Mouse (Mus musculus) WW6 (cell line): ENCODE measurements around the gene Diaph2.
A peak's percentile ranks its signal among the peaks of the same experiment; 100 is the strongest.
"Not testable (repeated sequence)": the region's sequence is repeated elsewhere in the genome, so short reads cannot be mapped to it uniquely, and the experiment has no call there.

Experiments
- DNase-seq: peaks from one replicate; pipeline ENCODE4 v3.0.0-alpha.2; 2013; ENCODE audit warnings: low read depth, low spot score

The Diaph2 gene

DNA sequence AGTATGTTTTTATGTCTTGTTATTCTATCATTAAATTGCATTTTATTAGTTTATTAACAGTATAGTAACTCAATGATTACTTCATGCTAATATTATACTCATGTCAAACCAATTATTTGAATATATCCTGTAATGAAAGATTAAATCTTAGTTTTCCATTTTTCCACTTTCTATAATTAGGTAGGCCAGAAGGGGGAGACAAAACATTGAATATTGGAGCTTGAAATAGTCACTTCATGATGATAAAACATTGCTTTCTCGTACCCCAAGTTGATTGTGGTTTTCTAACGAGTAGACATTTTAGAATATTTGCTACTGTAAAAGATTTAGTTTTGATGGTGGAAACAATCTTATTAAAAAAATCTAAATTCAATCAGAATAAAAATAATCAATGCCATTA, 82.4 kb downstream of the Diaph2 start:
- DNase-seq: no peak

DNA sequence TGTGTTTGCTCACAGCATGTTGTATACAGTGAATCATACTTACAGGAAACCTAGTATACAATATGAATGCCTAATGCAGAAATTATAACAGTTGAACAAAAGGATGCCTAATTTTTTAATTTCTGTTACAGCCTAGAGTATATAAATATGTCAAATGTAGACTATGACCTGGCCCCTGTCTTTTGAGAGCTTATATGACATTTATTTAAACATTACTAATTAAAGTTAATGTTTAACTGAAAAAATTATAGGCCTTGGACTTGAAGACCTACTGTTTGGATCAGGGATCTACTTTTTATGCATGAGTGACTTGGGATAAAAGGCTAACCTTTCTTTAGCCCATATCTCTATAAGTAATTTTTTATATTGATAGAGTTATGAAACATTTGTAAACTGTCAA, 84.3 kb downstream of the Diaph2 start:
- DNase-seq: no peak

DNA sequence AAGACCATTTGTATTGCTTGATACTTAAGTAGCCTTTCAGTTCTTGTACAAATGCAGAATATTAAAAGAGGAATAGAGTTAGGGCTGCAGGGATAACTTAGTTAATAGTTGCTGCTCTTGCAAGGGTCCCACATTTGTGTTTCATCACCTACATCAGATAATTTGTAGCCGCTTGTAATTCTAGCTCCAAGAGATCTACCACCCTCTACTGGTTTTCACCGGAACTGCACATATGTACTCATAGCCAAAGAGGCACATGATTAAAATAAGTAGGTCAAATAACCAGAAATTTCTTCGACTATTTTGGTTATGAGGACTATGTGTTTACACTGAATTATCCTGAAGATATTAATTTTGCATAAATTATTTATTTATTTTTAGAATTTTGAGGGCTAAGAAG, 134.9 kb downstream of the Diaph2 start:
- DNase-seq: peak; percentile 0

DNA sequence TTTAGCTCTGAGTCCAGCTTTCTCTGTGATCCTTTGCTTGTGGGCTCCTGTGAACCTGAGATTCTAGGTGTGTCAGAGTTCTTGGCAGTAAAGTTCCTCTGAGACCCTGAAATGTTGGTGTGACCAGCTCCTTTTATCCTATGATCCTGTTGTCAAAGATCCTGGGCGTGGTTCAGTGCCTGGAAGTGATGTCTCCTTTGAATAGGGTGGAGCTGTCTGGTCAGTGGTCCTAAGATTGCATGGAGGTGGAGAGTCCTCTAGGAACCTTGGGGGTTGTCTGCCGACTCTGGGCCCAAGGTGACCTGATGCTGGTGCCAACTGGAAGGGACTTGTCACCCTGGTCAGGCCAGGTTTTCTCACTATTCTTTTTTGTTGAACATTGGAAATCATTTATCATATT, 176.3 kb downstream of the Diaph2 start:
- peak; percentile 1 for DNase-seq

DNA sequence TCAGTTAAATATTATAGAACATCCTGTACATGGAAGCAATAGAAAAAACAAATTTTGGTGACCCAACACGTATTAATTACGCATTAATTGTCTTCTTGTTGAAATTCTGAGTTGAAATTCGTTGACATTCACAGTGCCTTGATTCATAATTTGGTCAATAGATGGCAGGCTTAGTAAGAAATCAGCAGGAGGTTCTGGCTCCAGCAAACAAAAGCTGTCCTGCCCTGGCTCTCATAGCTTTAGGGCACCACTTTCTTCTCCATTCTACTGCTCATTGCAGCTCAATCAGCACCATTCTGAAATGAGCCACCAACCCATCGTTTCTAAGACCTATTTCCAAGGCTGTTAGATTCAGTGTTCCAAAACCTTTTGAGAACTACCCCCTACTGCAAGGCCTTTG, 225.3 kb downstream of the Diaph2 start:
- DNase-seq: no peak

DNA sequence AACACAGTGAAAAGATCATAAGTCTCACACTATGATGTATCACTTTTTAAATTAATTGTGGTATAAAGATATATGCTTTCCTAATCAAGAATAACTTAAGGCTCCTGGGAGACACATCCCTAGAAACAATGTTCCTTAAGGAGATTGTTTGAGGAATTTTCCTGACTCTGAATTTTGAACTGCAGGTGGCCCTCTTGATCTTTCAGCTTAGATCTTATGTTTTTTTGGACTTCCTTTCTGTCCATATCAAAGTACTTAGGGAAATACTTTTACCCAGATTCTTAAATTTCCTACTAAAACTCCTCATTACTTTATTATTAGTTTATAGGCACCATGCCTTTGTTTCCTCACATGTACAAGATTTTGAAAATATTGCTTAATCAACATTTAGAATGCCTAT, 258.7 kb downstream of the Diaph2 start:
- DNase-seq: no peak

DNA sequence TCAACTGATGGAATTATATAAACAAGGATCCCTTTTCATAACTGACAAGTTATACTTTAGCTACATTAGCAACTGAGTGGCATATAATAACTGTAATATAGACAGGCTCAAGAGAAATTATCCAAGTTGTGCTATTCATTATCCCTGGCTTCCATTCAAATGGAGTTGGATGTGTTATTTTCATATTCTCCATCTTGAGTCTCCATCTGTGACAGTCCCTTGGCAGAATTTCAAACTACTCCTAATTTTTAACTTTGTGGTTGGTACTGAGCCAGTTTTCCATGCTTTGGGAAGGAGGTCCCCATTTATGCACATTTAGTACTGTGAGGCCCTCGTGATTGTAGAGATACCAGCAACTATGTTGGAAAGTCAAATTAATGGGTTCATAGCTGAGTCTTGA, 270.2 kb downstream of the Diaph2 start:
- DNase-seq: no peak

DNA sequence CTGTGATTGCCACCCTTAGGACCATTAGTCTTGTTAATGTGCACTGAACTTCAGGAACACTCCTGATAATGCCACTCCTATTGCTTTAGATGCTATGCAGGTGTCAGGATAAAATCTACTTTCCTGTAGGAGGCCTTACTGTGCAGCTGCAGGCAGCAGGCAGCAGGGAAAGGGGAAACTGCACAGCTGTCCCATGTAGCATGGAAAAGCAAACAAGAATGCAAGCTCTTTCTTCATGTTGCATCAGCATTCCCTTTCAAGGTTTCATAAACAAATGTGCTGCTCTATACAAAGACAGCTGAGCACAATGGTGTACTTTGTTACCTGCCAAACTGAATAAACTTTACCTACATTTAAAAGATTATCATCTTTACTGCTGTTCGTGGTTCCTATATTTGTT, 295.0 kb downstream of the Diaph2 start:
- DNase-seq: no peak

DNA sequence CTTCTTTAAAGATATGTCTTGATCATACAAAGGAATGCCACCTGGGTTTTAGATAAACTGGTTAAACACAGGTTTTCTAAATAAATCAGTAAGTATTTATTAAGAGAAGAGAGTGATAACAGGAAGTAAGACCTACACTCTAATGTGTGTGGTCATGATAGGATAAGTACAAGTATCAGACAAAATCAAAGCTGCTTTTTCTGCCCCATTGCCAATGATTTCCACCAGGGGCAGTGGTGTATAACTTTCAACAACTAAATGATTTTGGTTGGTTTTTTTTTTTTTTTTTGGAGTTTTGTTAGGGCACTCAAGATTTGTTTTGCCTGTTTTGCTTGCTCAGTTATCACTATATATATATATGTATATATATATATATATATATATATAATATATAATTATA, 399.7 kb downstream of the Diaph2 start:
- DNase-seq: no peak

DNA sequence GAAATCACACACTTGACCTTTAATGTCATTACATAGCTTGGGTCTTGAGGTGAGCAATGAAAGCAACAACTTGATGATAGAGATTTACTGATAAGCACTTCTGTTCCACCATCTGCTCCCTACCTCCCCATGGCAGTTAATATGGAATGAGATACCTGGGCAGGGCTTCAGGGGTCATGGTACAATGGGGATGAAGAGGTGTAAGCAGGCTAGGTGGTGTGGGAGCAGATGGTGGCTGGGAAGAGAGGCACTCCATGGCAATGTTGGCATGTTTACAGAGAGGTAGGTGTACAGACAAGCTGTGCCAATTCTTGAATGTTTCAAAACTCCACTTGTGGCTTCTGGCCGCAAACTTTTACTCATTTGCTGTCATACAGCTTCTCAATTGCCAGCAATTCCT, 402.6 kb downstream of the Diaph2 start:
- DNase-seq: no peak

DNA sequence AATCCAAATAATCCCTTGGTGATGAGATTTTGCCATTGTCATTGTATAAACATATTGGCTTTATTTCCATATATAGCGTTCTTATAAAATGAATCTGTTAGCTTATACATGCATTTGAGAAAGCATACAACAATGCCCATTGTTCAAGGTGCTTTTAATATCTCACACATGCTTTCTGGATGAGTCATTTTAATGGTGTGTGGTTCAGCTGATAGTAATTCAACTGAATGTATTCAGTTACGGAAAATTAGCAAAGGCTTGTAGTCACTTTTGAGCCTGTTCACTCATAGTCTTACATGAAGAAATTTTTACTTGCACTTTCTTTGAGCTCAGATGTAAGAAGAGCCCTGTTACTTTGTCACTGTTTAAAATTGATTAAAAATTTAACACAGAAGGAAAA, 423.6 kb downstream of the Diaph2 start:
- no peak for DNase-seq

DNA sequence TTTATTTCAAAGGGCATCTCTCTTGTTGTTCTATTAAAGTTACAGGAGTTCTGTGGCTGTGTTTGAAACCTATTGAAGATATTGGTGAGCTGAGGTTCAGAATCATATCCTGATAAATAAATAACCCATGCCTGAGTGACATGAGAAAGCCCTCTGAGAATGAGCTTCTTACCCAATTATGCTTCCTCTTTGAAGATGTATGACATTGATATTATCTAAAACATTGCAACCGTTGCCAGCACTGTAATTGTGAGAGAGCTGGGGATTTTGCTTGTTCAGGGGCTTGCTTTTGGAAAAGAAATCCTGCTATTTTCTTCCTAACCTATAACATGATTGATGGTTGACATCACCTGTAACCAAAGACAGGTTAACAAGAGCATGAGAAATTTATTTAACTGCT, 438.3 kb downstream of the Diaph2 start:
- DNase-seq: no peak

DNA sequence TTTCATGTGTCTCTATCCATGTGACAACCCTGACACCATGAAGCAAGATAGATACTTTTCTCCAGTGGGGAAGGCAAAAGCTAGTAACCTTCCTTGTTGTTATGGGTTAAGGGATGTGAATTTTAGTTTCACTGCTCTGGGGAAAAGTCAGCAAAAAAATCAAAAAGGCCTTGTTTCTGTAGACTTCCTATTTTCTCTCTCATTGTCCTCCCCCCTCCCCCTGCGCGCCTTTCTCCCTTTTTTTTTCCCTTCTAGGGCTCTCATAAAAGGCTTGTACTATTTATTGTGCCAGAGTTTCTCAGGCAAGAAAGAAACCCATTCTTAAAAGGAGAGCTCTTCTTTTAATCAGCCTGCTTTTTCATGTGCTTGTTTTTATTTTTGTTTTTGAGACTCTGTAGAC, 438.9 kb downstream of the Diaph2 start:
- DNase-seq: no peak

DNA sequence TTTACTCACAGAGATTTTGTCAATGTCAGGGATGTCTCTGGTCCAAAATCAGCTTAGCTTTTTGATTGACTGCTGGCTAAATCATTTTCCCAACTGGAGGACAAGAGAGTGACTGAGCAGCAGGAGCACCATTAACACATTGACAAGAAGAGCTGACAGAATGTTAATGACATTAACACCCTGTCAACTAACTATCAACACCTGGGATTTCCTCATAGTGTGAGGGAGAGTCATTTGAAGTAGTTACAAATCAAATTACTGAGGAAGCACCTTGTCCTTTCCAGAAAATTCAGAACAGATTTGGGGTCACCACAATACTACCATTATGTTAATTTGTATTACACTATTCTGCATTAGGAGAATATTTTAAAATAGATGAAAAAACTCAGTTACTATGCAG, 439.7 kb downstream of the Diaph2 start:
- DNase-seq: no peak

DNA sequence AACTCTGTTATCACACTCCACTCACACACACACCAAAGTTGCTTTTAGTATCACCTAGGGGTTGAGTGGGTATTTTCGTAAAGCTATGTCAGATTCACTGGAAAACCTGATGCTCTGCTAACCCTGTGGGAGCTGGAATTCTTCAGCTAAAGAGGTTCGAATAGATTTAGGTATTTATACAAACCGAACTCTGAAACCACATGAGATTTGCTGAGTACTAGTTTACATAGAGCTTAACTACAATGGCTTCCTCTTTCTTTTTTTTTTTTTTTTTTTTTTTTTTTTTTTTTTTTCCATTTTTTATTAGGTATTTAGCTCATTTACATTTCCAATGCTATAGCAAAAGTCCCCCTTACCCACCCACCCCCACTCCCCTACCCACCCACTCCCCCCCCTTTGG, 447.9 kb downstream of the Diaph2 start:
- not testable (repeated sequence) for DNase-seq

DNA sequence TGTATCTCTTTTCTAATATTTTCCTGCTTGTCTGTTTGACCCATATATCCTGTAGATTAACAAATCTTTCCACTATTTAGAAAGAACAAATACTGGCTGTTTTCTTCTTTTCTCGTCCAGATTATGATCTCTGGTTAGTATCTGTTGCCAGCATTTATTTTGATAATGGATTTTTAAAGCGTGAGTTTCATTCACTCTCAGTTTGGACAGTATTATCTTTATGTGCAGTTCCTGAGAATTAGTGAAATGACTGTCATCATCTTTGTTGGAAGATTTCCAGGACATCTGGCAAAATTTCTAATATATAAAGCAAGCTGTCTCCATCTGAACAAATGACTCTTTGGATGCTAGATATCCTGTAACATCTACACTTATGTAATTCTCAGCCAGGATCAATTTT, 455.7 kb downstream of the Diaph2 start:
- no peak for DNase-seq

DNA sequence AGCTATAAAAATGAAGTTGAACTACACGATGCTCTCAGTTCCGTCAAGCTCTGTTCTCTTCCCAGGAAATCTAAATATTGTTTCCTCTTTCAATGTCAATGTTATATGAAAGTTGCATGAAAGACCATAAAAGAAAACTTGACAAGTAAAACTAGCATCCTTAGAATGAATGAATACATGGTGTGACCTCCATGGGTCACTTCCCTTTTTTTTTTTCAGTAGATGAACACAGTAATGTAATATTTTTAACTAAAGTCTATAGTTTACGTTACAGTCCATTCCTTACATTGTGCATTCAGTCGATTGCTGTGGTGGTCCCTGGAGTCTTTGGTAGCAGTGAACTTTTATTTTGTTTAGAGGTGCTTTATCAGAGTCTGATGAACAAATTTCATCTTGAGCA, 462.7 kb downstream of the Diaph2 start:
- no peak for DNase-seq

DNA sequence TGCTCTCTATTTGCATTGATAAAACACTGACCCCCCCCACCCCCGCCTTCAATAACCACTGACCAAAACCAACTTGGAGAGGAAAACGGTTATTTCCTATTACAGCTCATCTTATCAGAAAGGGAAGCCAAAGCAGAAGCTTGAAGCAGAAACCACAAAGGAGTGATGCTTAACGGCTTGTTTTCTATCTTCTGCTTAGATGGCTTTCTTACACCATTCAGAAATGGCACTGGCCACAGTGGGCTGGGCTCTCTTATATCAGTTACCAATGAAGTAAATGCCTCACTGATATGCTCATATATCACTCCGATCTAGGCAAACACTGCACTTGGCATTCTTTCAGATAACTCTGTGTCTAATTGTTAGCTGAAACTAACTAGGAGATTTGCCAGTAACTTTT, 463.2 kb downstream of the Diaph2 start:
- no peak for DNase-seq

DNA sequence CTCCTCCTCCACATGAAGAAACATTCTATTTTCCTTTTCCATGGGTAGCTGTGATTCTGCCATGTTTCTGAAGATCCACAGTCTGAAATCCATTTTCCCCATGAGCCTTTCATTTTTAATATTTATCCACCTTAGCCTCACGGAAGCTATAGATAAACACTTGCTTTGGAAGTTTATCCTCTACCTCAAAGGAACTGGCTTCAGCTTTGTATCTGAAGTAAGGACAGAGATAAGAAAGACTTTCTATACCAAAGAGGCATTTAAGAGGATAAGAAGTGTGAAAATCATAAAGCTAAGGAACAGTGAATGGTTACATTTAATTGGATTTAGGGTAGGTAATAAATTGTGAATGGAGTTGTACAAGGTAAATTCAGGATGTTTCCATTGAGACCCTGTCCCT, 480.5 kb downstream of the Diaph2 start:
- no peak for DNase-seq

DNA sequence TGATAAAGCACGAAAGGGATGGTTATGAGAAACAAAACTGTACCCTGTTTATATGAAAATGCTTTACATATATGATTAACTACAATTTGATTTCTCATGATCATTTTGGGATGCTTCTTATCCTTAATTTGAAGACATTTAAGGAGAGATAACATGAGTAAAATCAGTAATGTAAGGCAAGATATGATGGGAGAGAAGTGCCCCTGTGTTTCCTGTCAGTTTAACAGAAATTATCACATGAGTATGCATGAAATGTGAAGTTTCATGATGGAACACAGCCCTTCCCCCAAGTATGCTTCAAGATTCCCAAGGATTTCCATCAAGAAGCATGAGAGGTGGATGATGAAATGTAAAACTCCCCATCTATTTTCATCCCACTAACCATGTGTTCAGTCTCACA, 485.6 kb downstream of the Diaph2 start:
- DNase-seq: no peak

DNA sequence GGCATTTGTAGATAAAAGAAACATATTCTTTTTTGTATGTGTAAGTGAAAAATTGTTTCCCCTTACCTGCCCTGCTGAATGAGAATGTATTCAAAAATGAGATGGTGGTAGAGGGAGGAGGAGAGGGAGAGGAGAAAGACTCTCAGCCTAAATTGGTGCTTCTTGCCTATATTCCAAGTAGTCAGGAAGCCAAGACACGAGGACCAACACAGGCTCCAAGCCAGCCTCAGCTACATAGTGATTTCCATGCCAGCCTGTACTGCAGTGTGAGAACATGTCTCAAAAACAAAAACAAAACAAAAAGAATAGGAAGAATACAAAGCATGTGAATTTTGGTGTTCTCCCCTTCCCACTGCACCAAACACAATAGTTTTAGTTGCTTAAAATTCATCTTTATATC, 497.1 kb downstream of the Diaph2 start:
- DNase-seq: no peak

DNA sequence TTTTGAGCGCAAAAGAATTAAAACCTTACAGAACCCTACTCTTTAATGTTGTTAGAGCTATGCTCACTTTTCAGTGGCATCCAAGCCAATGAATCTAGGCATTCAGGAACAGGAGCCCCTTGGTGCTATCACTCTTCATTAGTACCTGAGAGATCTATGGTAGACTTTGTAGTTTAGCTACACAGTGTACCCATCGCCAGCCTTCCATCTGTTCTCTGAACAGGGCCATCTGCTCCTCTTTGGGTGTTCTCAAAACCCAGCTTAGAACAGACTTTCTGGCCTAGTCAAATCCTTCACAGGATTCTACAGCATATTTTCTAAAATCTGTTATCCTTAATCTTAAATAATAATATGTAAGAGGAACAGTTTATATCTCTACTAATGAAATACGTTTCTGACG, 504.1 kb downstream of the Diaph2 start:
- no peak for DNase-seq

DNA sequence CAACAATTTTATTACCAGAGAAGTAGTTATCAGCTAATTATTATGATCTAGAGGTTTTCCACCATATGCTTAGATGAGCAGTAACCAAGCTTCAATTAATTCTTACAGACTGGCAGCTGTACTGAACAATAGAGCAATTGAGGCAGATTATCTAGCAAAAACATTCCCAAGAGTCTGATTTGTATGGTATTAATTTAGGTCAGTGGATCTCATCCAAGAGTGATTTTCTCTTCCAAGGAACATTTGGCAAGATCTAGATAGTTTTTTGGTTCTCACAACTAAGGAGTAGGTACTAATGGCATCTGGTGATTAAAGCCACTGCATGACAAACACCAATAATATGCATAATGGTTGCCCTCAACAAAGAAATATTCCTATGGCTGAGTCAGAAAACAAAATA, 516.2 kb downstream of the Diaph2 start:
- no peak for DNase-seq

DNA sequence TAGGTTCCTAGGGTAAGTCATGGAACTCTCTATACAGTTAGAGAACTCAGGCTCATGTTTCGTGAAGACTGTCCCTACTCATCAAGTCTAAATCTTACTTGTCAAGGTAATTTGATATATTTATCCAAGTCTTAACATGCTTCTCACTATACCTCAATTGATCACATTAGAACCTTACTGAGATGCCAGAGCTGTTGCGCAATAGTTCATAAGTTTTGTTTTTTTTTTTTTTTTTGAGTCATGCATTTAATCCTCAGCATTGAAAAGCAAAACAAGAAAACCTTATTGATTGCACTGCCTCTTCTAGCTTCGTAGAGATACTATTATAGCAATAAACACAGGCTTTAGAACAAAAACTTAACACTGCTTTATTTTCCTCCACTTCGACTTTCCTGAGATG, 529.6 kb downstream of the Diaph2 start:
- DNase-seq: no peak

DNA sequence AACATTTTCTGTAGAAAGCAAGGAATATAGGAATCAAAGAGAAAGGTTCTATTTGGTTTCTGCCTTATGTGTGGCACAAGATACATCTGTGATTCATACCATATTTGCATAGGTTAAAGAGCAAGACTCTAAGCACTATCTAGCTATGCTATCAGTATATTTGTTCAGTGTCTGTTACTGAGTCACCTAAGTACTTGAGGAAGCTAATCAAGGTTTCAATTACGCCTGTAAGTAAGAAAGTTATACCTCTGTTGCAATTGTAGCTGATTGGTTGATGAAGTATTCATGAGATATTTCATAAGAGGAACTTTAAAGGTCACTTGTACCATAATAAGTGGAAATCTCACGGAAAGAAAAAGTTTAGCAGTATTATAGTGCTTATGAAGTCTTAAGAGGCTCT, 531.9 kb downstream of the Diaph2 start:
- no peak for DNase-seq
